Mouse (Mus musculus) small intestine, adult 2 months (tissue): Measurements from ENCODE around the gene Wrap53. TPM values are rescaled to one million over a fixed set of nuclear protein-coding genes. Genes with fewer than 3 reads are reported as not detected.

Experiments used
- H3K27ac ChIP-seq: fragments of 200-500 bp; 2 replicates; pipeline ENCODE4 v1.5.1; 2012; ENCODE audit warnings: low read depth, low read length, control low read depth, inconsistent platforms; ENCODE audit not compliant: insufficient read depth
- H3K27me3 ChIP-seq: fragments of 200-500 bp; 2 replicates; pipeline ENCODE4 v1.6.1; 2012; ENCODE audit warnings: mild to moderate bottlenecking, moderate library complexity, low read length, inconsistent platforms; ENCODE audit not compliant: control insufficient read depth, insufficient read depth
- H3K36me3 ChIP-seq: fragments of 200-500 bp; 2 replicates; pipeline ENCODE4 v1.6.1; 2012; ENCODE audit warnings: mild to moderate bottlenecking, low read length, control low read depth, inconsistent platforms; ENCODE audit not compliant: control insufficient read depth, insufficient read depth
- H3K4me1 ChIP-seq: fragments of 200-500 bp; 2 replicates; pipeline ENCODE4 v1.6.1; 2012; ENCODE audit warnings: low read length, inconsistent platforms, mixed read lengths; ENCODE audit not compliant: control insufficient read depth, insufficient read depth, insufficient read length
- H3K4me3 ChIP-seq: fragments of 200-500 bp; 2 replicates; pipeline ENCODE4 v1.5.1; 2012; ENCODE audit warnings: low read depth, mild to moderate bottlenecking, control low read depth, inconsistent platforms, low read length, moderate library complexity
- CTCF ChIP-seq: fragments of 200-500 bp; IDR thresholded peaks from 2 replicates; pipeline ENCODE4 v1.5.1; 2012; ENCODE audit warnings: low read depth, mild to moderate bottlenecking, control low read depth, inconsistent platforms, low read length, moderate library complexity, mixed read lengths; ENCODE audit not compliant: insufficient replicate concordance, insufficient read length; ENCODE audit errors: extremely low read depth
- POLR2A ChIP-seq: fragments of 200-500 bp; IDR thresholded peaks from 2 replicates; pipeline ENCODE4 v1.6.1; 2012; ENCODE audit warnings: low read depth, mild to moderate bottlenecking, control low read depth, inconsistent platforms, low read length, moderate library complexity
- WGBS: fragments of 180-500 bp; shearing (Covaris S2); methylation state at CpG from one replicate; pipeline ENCODE4 v1.1.7; 2018; 5-methylcytosine and 5-hydroxymethylcytosine counted together
- polyA plus RNA-seq: library from polyadenylated mRNA; depleted of rRNA; stranded (reverse); fragments of >200 nt; gene quantifications from 2 replicates; pipeline ENCODE4 v1.2.3, GENCODE M21; 2012

Gene Wrap53
- polyA plus RNA-seq, 1 experiment: 20.2 TPM

- WGBS: 42% methylated on average over 3 of the region's 3 CpGs
Measured at GRCm38 (mm10) chr11:69601768-69602167, 21.7 kb upstream of the Wrap53 start.

GRCm38 (mm10) chr11:69600098-69600497 lies 20.0 kb upstream of the Wrap53 start:
- TF ChIP-seq CTCF (no peak), POLR2A (no peak)
- WGBS: 34% methylated on average over 6 of the region's 6 CpGs
- peaks cover 2% of the 10 kb centered on the region; the same call in 1 of the 2 replicates for H3K4me1 ChIP-seq
- H3K36me3 ChIP-seq: no peaks in the 10 kb centered on the region
- peaks cover 8% of the 10 kb centered on the region for H3K27me3 ChIP-seq
- H3K27ac ChIP-seq: no peak overlapping the region
- H3K4me3 ChIP-seq: no peak overlapping the region

More at GRCm38 (mm10) chr11:69601768-69602167, 21.7 kb upstream of the Wrap53 start:
- Histone ChIP-seq H3K27me3 (peaks cover 12% of the 10 kb centered on the region), H3K36me3 (no peaks in the 10 kb centered on the region), H3K4me1 (peaks cover 11% of the 10 kb centered on the region), H3K4me3 (no peak overlapping the region), H3K27ac (no peak overlapping the region)
- TF ChIP-seq POLR2A: no peak

DNA sequence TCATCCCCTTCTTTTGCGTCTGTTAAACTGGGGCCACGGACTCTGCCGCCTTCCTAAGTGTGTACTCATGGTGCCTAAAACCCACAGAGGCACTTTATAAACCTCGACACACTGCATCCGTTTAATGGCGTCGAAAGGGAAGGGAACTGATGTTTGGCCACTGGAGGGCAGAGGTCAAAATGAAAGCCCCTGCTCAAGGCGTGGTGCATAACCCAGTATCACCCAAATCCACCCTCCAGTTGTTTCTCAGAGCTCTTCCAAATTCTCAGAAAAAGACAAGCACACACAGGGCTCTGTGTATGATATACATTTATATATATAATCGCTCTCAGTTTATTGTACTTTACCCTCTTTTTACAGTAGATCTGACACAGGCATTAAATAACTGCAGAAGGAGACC lies 19.4 kb upstream of the Wrap53 start:
- peaks cover 1% of the 10 kb centered on the region; the same call in 1 of the 2 replicates for H3K27me3 ChIP-seq

DNA sequence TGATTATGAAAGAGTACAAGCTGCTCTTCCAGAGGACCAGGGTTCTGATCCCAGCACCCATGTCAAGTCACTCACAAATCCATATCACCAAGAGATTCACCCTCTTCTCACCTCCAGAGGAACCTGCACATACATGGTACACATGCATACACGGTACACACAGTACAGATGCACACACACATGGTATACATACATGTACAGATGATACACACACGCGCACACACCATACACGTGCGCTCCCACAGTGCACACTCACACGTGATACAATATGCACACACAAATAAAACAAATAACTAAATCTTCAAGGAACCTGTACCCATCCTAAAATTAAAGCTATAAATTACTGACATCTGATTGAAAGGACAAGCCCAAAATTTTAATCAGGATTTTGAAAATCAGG lies 14.8 kb upstream of the Wrap53 start:
- no peaks in the 10 kb centered on the region for H3K4me1 ChIP-seq
- H3K36me3 ChIP-seq: peaks cover 16% of the 10 kb centered on the region
- no peak overlapping the region for H3K27ac ChIP-seq
- no peaks in the 10 kb centered on the region for H3K27me3 ChIP-seq
- no peak for TF ChIP-seq CTCF
- no peak for TF ChIP-seq POLR2A
- no peak overlapping the region for H3K4me3 ChIP-seq
- 96% methylated on average over 6 of the region's 6 CpGs for WGBS

More for the DNA sequence above, 19.4 kb upstream of the Wrap53 start:
- H3K4me1 ChIP-seq: no peaks in the 10 kb centered on the region
- 14% methylated on average over 9 of the region's 9 CpGs for WGBS
- H3K4me3 ChIP-seq: no peak overlapping the region
- no peak for TF ChIP-seq POLR2A
- TF ChIP-seq CTCF: no peak
- H3K36me3 ChIP-seq: no peaks in the 10 kb centered on the region
- H3K27ac ChIP-seq: no peak overlapping the region

- no peaks in the 10 kb centered on the region for H3K4me1 ChIP-seq
- H3K36me3 ChIP-seq: peaks cover 36% of the 10 kb centered on the region
- H3K27me3 ChIP-seq: no peaks in the 10 kb centered on the region
- 72% methylated on average over 4 of the region's 4 CpGs for WGBS
- no peak overlapping the region for H3K4me3 ChIP-seq
- H3K27ac ChIP-seq: no peak overlapping the region
- TF ChIP-seq POLR2A (no peak), CTCF (no peak)
Measured at GRCm38 (mm10) chr11:69592799-69593198, 12.7 kb upstream of the Wrap53 start.

- 80% methylated on average over 7 of the region's 7 CpGs for WGBS
- TF ChIP-seq POLR2A: no peak
- no peak for TF ChIP-seq CTCF
- peaks cover 43% of the 10 kb centered on the region for H3K36me3 ChIP-seq
- H3K27ac ChIP-seq: no peak overlapping the region
- no peak overlapping the region for H3K4me3 ChIP-seq
- no peaks in the 10 kb centered on the region for H3K4me1 ChIP-seq
- no peaks in the 10 kb centered on the region for H3K27me3 ChIP-seq
Measured at GRCm38 (mm10) chr11:69591899-69592637, 12.0 kb upstream of the Wrap53 start.

- 87% methylated on average over 3 of the region's 3 CpGs for WGBS
- H3K27me3 ChIP-seq: no peaks in the 10 kb centered on the region
- peaks cover 46% of the 10 kb centered on the region for H3K36me3 ChIP-seq
- no peak overlapping the region for H3K4me3 ChIP-seq
- no peaks in the 10 kb centered on the region for H3K4me1 ChIP-seq
- H3K27ac ChIP-seq: no peak overlapping the region
- TF ChIP-seq POLR2A (no peak), CTCF (no peak)
Measured at GRCm38 (mm10) chr11:69591424-69591823, 11.4 kb upstream of the Wrap53 start.
